Mouse (Mus musculus) left cerebral cortex, postnatal 25 days (tissue): ENCODE results near the gene Ucma. TPM values are rescaled to one million over a fixed set of nuclear protein-coding genes. Genes with fewer than 3 reads are reported as not detected.
A peak's percentile ranks its signal among the peaks of the same experiment; 100 is the strongest.
"Not testable (repeated sequence)": the region's sequence is repeated elsewhere in the genome, so short reads cannot be mapped to it uniquely, and the experiment has no call there.

ENCODE experiments used
- DNase-seq, 2 experiments: peaks; one replicate each; pipeline ENCODE4 v3.0.0; 2022; ENCODE audit warnings: low spot score in 2 of 2, mixed read lengths in 1 of 2
- intact Hi-C: fragments of 180-260 bp; cut with DNase I; formaldehyde crosslinking; loops from one replicate; pipeline ENCODE4 v1.15.1; 2025
- total RNA-seq, 2 experiments: library from RNA; stranded (reverse); gene quantifications; 2 replicates each; pipeline ENCODE4 v1.2.3; 2021

Ucma gene
- total RNA-seq = 1 to 10 TPM; 1.5 to 2.1 TPM

- DNase-seq = peak in 1 of 2 experiments; percentile 71
- intact Hi-C loops = no loop called here
Observed at GRCm38 (mm10) chr2:4975807-4976206, at the start of gene Ucma. Gene Ucma (plus strand): TSS chr2:4976122.

GRCm38 (mm10) chr2:4927391-4927790 is 48.5 kb upstream of the Ucma start:
- intact Hi-C loops = no loop called here
- DNase-seq = no peak

- intact Hi-C loops = no loop called here
- DNase-seq = no peak
Observed at GRCm38 (mm10) chr2:4929230-4929629, 46.7 kb upstream of the Ucma start.

- intact Hi-C loops = no loop called here
Observed at GRCm38 (mm10) chr2:4934516-4934915, 41.4 kb upstream of the Ucma start.

GRCm38 (mm10) chr2:4937931-4938330 is 38.0 kb upstream of the Ucma start:
- no peak for DNase-seq
- intact Hi-C loops = no loop called here

More at GRCm38 (mm10) chr2:4934516-4934915, 41.4 kb upstream of the Ucma start:
- no peak for DNase-seq

- intact Hi-C loops = no loop called here
- no peak for DNase-seq
Observed at GRCm38 (mm10) chr2:4940861-4941260, 35.1 kb upstream of the Ucma start.

- intact Hi-C loops, DNase-seq: not testable (repeated sequence)
Observed at GRCm38 (mm10) chr2:4949691-4950090, 26.2 kb upstream of the Ucma start.

- intact Hi-C loops = no loop called here
- DNase-seq = no peak
Observed at GRCm38 (mm10) chr2:4950986-4951385, 24.9 kb upstream of the Ucma start.

- intact Hi-C loops = no loop called here
- no peak for DNase-seq
Observed at GRCm38 (mm10) chr2:4954216-4954760, 21.6 kb upstream of the Ucma start.

GRCm38 (mm10) chr2:4958039-4958438 is 17.9 kb upstream of the Ucma start:
- no peak for DNase-seq
- intact Hi-C loops = no loop called here

GRCm38 (mm10) chr2:4967806-4968205 is 8.1 kb upstream of the Ucma start:
- intact Hi-C loops = no loop called here
- no peak for DNase-seq

- intact Hi-C loops = no loop called here
- DNase-seq = no peak
Observed at GRCm38 (mm10) chr2:4969083-4969482, 6.8 kb upstream of the Ucma start.

GRCm38 (mm10) chr2:4978091-4978490 is 2.2 kb downstream of the Ucma start:
- DNase-seq = peak in 1 of 2 experiments; percentile 25
- intact Hi-C loops = no loop called here

GRCm38 (mm10) chr2:4983987-4984386 is 8.1 kb downstream of the Ucma start:
- intact Hi-C loops = no loop called here
- DNase-seq = no peak

GRCm38 (mm10) chr2:4985000-4985399 is 9.1 kb downstream of the Ucma start:
- intact Hi-C loops = no loop called here
- DNase-seq = no peak

GRCm38 (mm10) chr2:4986798-4987197 is 10.9 kb downstream of the Ucma start:
- DNase-seq = no peak
- intact Hi-C loops = no loop called here

GRCm38 (mm10) chr2:4987388-4988180 is 11.7 kb downstream of the Ucma start:
- no peak for DNase-seq
- intact Hi-C loops = no loop called here

GRCm38 (mm10) chr2:4988826-4989424 is 13.0 kb downstream of the Ucma start:
- intact Hi-C loops = no loop called here
- DNase-seq = no peak

GRCm38 (mm10) chr2:4993584-4993983 is 17.7 kb downstream of the Ucma start:
- peak; percentile 52 to 84 for DNase-seq
- intact Hi-C loops = loop anchor here (5.0 kb wide), 2 partner anchors 39 to 76 kb away; partner anchors contain the start of gene Phyh

- DNase-seq = no peak
- intact Hi-C loops = loop anchor here (5.0 kb wide), 2 partner anchors 38 to 77 kb away; partner anchors contain the start of gene Phyh
Observed at GRCm38 (mm10) chr2:4994436-4994835, 18.5 kb downstream of the Ucma start.

- no peak for DNase-seq
- intact Hi-C loops = no loop called here
Observed at GRCm38 (mm10) chr2:4995646-4996045, 19.7 kb downstream of the Ucma start.
